ENCODE assay signal across 22 mouse cellular contexts in genomic region chr7:134730406-134731126, GRCm38 (mm10).
DNase-seq lines count a peak whose midpoint lies in the region; ATAC-seq and TF ChIP-seq lines count a peak whose summit lies in the region.
"Had no signal": no experiment of that assay in that cellular context is flagged by ENCODE, and none has a peak within 500 bp of the region (broad histone marks: within the 10 kb centered on the region; RNA-seq: fewer than 3 reads in every experiment).

No protein-coding gene starts in this region.

- H3K9ac ChIP-seq in embryonic facial prominence, embryonic 14.5 days (ENCODE audit: low read depth, low read length), result no peak overlapping the region
- no peak overlapping the region for H3K9ac ChIP-seq in forebrain, embryonic 15.5 days (replicated peaks)
- no peak overlapping the region for H3K9ac ChIP-seq in forebrain, postnatal 0 days
- H3K9ac ChIP-seq: embryonic facial prominence, embryonic 13.5 days; hindbrain, embryonic 13.5 days; intestine, embryonic 15.5 days had no signal

- TF ChIP-seq CTCF in brain, embryonic 14.5 days (IDR thresholded peaks at IDR 0.05; ENCODE audit: borderline replicate concordance, extremely low read depth, insufficient read depth, insufficient read length), result no peak
- TF ChIP-seq CTCF in forebrain, postnatal 0 days (IDR thresholded peaks at IDR 0.05; ENCODE audit: low read depth), result no peak

- peaks cover 44% of the 10 kb centered on the region for H3K36me3 ChIP-seq in embryonic facial prominence, embryonic 14.5 days (ENCODE audit: control insufficient read depth, insufficient read depth, low read length)
- H3K36me3 ChIP-seq in embryonic facial prominence, embryonic 10.5 days (replicated peaks), result peaks cover 79% of the 10 kb centered on the region
- H3K36me3 ChIP-seq in forebrain, embryonic 15.5 days, result no peaks in the 10 kb centered on the region
- H3K36me3 ChIP-seq in forebrain, embryonic 10.5 days (replicated peaks), result peaks cover 48% of the 10 kb centered on the region
- H3K36me3 ChIP-seq in forebrain, postnatal 0 days (ENCODE audit: insufficient read depth), result no peaks in the 10 kb centered on the region
- H3K36me3 ChIP-seq: hindbrain, embryonic 13.5 days; intestine, embryonic 15.5 days had no signal

- 0 out of 2 replicates have a peak, but pooled peaks cover under 1% of the 10 kb centered on the region for H3K4me1 ChIP-seq in embryonic facial prominence, embryonic 14.5 days (ENCODE audit: control insufficient read depth, insufficient read depth, low read length)
- peaks cover 7% of the 10 kb centered on the region for H3K4me1 ChIP-seq in embryonic facial prominence, embryonic 10.5 days
- H3K4me1 ChIP-seq in forebrain, embryonic 15.5 days, result peaks cover 23% of the 10 kb centered on the region
- H3K4me1 ChIP-seq in forebrain, embryonic 10.5 days, result peaks cover 5% of the 10 kb centered on the region; the same call in 1 of the 2 replicates
- H3K4me1 ChIP-seq in forebrain, postnatal 0 days (ENCODE audit: insufficient read depth), result peaks cover 10% of the 10 kb centered on the region
- H3K4me1 ChIP-seq: embryonic facial prominence, embryonic 13.5 days had no signal

- no peak overlapping the region for H3K4me2 ChIP-seq in embryonic facial prominence, embryonic 14.5 days (ENCODE audit: low read depth, low read length)
- H3K4me2 ChIP-seq in forebrain, embryonic 15.5 days (replicated peaks), result no peak overlapping the region
- no peak overlapping the region for H3K4me2 ChIP-seq in forebrain, postnatal 0 days (ENCODE audit: low read depth)
- H3K4me2 ChIP-seq: embryonic facial prominence, embryonic 13.5 days; heart, embryonic 11.5 days; hindbrain, embryonic 13.5 days; intestine, embryonic 15.5 days had no signal

- peak; percentile 60 for ATAC-seq in embryonic facial prominence, embryonic 14.5 days (ENCODE audit: low read depth)
- ATAC-seq in forebrain, embryonic 15.5 days (replicated peaks), result peak; percentile 37; the same call in 1 of the 2 replicates
- ATAC-seq in forebrain, postnatal 0 days, result peak; percentile 69
- ATAC-seq: activated CD4-positive, CD25-positive, alpha-beta regulatory T cell, adult 4 months; hindbrain, embryonic 16.5 days; intestine, embryonic 15.5 days had no signal

- no peak overlapping the region for H3K4me3 ChIP-seq in embryonic facial prominence, embryonic 14.5 days (ENCODE audit: low read depth, low read length)
- no peak overlapping the region for H3K4me3 ChIP-seq in embryonic facial prominence, embryonic 10.5 days
- H3K4me3 ChIP-seq in forebrain, embryonic 15.5 days, result no peak overlapping the region
- H3K4me3 ChIP-seq in forebrain, embryonic 10.5 days, result no peak overlapping the region
- no peak overlapping the region for H3K4me3 ChIP-seq in forebrain, postnatal 0 days (ENCODE audit: low read depth, low read length)
- H3K4me3 ChIP-seq: embryonic facial prominence, embryonic 13.5 days; hindbrain, embryonic 10.5 days; hindbrain, embryonic 13.5 days; intestine, embryonic 15.5 days had no signal

- DNase-seq in embryonic facial prominence, embryonic 14.5 days (ENCODE audit: low spot score), result peak; percentile 25
- DNase-seq in embryonic facial prominence, embryonic 10.5 days (ENCODE audit: low spot score), result no peak
- DNase-seq in forebrain, embryonic 10.5 days (ENCODE audit: extremely low spot score, low spot score), result no peak
- DNase-seq in brain, embryonic 14.5 days (ENCODE audit: low read depth), result peak; percentile 65
- DNase-seq in forebrain, postnatal 0 days, result peak; percentile 66
- DNase-seq in lung, postnatal 25 days (ENCODE audit: low spot score), result no peak
- DNase-seq: adrenal gland, adult 8-10 months; adrenal gland, postnatal 25 days; cerebellum, adult 2 months; cerebellum, adult 9-11 months; cerebellum, postnatal 25 days; gastrocnemius, postnatal 10 days; gastrocnemius, postnatal 36 days; kidney, adult 11 months had no signal

- no peak for TF ChIP-seq POLR2A in brain, embryonic 14.5 days (IDR thresholded peaks at IDR 0.05; ENCODE audit: borderline replicate concordance, extremely low read depth, insufficient read depth, insufficient read length, poor library complexity, severe bottlenecking)

- no peaks in the 10 kb centered on the region for H3K27me3 ChIP-seq in embryonic facial prominence, embryonic 14.5 days (replicated peaks; ENCODE audit: control insufficient read depth, insufficient read depth, low read length)
- H3K27me3 ChIP-seq in embryonic facial prominence, embryonic 10.5 days (replicated peaks; ENCODE audit: low read depth, poor library complexity, severe bottlenecking), result no peaks in the 10 kb centered on the region
- no peaks in the 10 kb centered on the region for H3K27me3 ChIP-seq in forebrain, embryonic 15.5 days
- no peaks in the 10 kb centered on the region for H3K27me3 ChIP-seq in forebrain, embryonic 10.5 days (ENCODE audit: poor library complexity, severe bottlenecking)
- no peaks in the 10 kb centered on the region for H3K27me3 ChIP-seq in forebrain, postnatal 0 days (ENCODE audit: insufficient read depth, low read length)
- H3K27me3 ChIP-seq: embryonic facial prominence, embryonic 13.5 days; hindbrain, embryonic 13.5 days; intestine, embryonic 15.5 days had no signal

- WGBS in embryonic facial prominence, embryonic 14.5 days, result 84% methylated on average over 3 of the region's 3 CpGs
- 94% methylated on average over 3 of the region's 3 CpGs for WGBS in embryonic facial prominence, embryonic 10.5 days
- WGBS in forebrain, embryonic 15.5 days, result 59% methylated on average over 3 of the region's 3 CpGs
- WGBS in forebrain, embryonic 10.5 days, result 87% methylated on average over 3 of the region's 3 CpGs
- 51% methylated on average over 3 of the region's 3 CpGs for WGBS in forebrain, postnatal 0 days

- H3K27ac ChIP-seq in embryonic facial prominence, embryonic 14.5 days (replicated peaks; ENCODE audit: low read depth, low read length), result no peak overlapping the region
- H3K27ac ChIP-seq in embryonic facial prominence, embryonic 10.5 days (replicated peaks), result no peak overlapping the region
- peak overlapping the region; percentile 73 for H3K27ac ChIP-seq in forebrain, embryonic 15.5 days (replicated peaks)
- H3K27ac ChIP-seq in forebrain, embryonic 10.5 days, result no peak overlapping the region
- no peak overlapping the region for H3K27ac ChIP-seq in forebrain, postnatal 0 days (ENCODE audit: low read depth, low read length)
- H3K27ac ChIP-seq: embryonic facial prominence, embryonic 13.5 days; hindbrain, embryonic 10.5 days; hindbrain, embryonic 13.5 days; intestine, embryonic 15.5 days had no signal

- no peaks in the 10 kb centered on the region for H3K9me3 ChIP-seq in embryonic facial prominence, embryonic 14.5 days (ENCODE audit: control insufficient read depth, low read length)
- H3K9me3 ChIP-seq in embryonic facial prominence, embryonic 10.5 days, result no peaks in the 10 kb centered on the region
- no peaks in the 10 kb centered on the region for H3K9me3 ChIP-seq in forebrain, embryonic 15.5 days
- no peaks in the 10 kb centered on the region for H3K9me3 ChIP-seq in forebrain, embryonic 10.5 days
- no peaks in the 10 kb centered on the region for H3K9me3 ChIP-seq in forebrain, postnatal 0 days (ENCODE audit: low read length)
- H3K9me3 ChIP-seq: embryonic facial prominence, embryonic 13.5 days; hindbrain, embryonic 10.5 days; hindbrain, embryonic 13.5 days; intestine, embryonic 15.5 days had no signal

Comparison
In these comparisons a context has a peak if more than half of its experiments do, and no peak if none do; other contexts are left out.
1. DNase-seq: peak in embryonic facial prominence, embryonic 14.5 days (single experiment), brain, embryonic 14.5 days (single experiment) and forebrain, postnatal 0 days (single experiment); none in embryonic facial prominence, embryonic 10.5 days (single experiment), forebrain, embryonic 10.5 days (single experiment) and lung, postnatal 25 days (single experiment).
2. Peak in every context shown above with its lines, with median percentiles within 50 percentile points of each other: ATAC-seq.